Mouse (Mus musculus) MEL (cell line): Measurements from ENCODE around the gene Lpin1. TPM values are rescaled to one million over a fixed set of nuclear protein-coding genes. Genes with fewer than 3 reads are reported as not detected.

Experiments used
- DNase-seq: peaks from one replicate; pipeline ENCODE4 v3.0.0; 2011; ENCODE audit warnings: low read depth, low spot score
- H3K27ac ChIP-seq: 2 replicates; pipeline ENCODE4 v1.5.1; 2012; ENCODE audit warnings: low read depth, mild to moderate bottlenecking, control low read depth, low read length, moderate library complexity; ENCODE audit not compliant: control insufficient read depth
- H3K27me3 ChIP-seq, 2 experiments: fragments of 150-350 bp in 1 of 2; sonication (generic) in 1 of 2; 2 replicates each; pipeline ENCODE4 v1.6.1; 2012; ENCODE audit warnings: low read length in 2 of 2, mild to moderate bottlenecking in 2 of 2, improper control_type of control experiment in 1 of 2, moderate library complexity in 1 of 2; ENCODE audit not compliant: insufficient read depth in 2 of 2, control insufficient read depth in 1 of 2
- H3K36me3 ChIP-seq, 2 experiments: 2 replicates each; pipeline ENCODE4 v1.6.1; 2012 to 2014; ENCODE audit warnings: low read length in 2 of 2, improper control_type of control experiment in 1 of 2, inconsistent platforms in 1 of 2, mild to moderate bottlenecking in 1 of 2; ENCODE audit not compliant: insufficient read depth in 2 of 2, control insufficient read depth in 1 of 2
- H3K4me1 ChIP-seq, 2 experiments: fragments of 150-350 bp in 1 of 2; sonication (generic) in 1 of 2; 2 replicates each; pipeline ENCODE4 v1.6.1; 2012; ENCODE audit warnings: low read length in 2 of 2, improper control_type of control experiment in 1 of 2, mild to moderate bottlenecking in 1 of 2; ENCODE audit not compliant: insufficient read depth in 2 of 2, control insufficient read depth in 1 of 2
- H3K4me3 ChIP-seq, 2 experiments: fragments of 150-350 bp in 1 of 2; sonication (generic) in 1 of 2; 2 replicates each; pipeline ENCODE4 v1.5.1; 2012; ENCODE audit warnings: low read depth in 2 of 2, low read length in 2 of 2, mild to moderate bottlenecking in 2 of 2, moderate library complexity in 2 of 2, control low read depth in 1 of 2, improper control_type of control experiment in 1 of 2; ENCODE audit not compliant: control insufficient read depth in 1 of 2, insufficient read depth in 1 of 2
- H3K79me2 ChIP-seq: 2 replicates; pipeline ENCODE4 v1.6.1; 2012; ENCODE audit warnings: mild to moderate bottlenecking, low read length, moderate library complexity; ENCODE audit not compliant: control insufficient read depth, poor library complexity, insufficient read depth
- H3K9ac ChIP-seq: 2 replicates; pipeline ENCODE4 v1.6.1; 2012; ENCODE audit warnings: low read depth, mild to moderate bottlenecking, control low read depth, low read length, moderate library complexity; ENCODE audit not compliant: control insufficient read depth, poor library complexity, severe bottlenecking
- H3K9me3 ChIP-seq: fragments of 150-350 bp; sonication (generic); replicated peaks from 2 replicates; pipeline ENCODE4 v1.6.1; 2012; ENCODE audit warnings: mild to moderate bottlenecking, low read length, improper control_type of control experiment, moderate library complexity; ENCODE audit not compliant: insufficient read depth
- BHLHE40 ChIP-seq: IDR thresholded peaks from 2 replicates; pipeline ENCODE4 v1.6.1; 2012; ENCODE audit warnings: low read depth, mild to moderate bottlenecking, inconsistent platforms, low read length, improper control_type of control experiment, borderline replicate concordance
- CHD1 ChIP-seq: IDR thresholded peaks from 2 replicates; pipeline ENCODE4 v1.6.1; 2012; ENCODE audit warnings: low read depth, mild to moderate bottlenecking, inconsistent platforms, low read length, improper control_type of control experiment
- CTCF ChIP-seq, 3 experiments: IDR thresholded peaks in 2 of 3; conservative IDR thresholded peaks in 1 of 3; 2 replicates each; pipeline ENCODE4 v1.5.1; 2011 to 2012; ENCODE audit warnings: low read length in 3 of 3, low read depth in 2 of 3, mild to moderate bottlenecking in 2 of 3, improper control_type of control experiment in 1 of 3, inconsistent platforms in 1 of 3, mixed read lengths in 1 of 3, moderate library complexity in 1 of 3; ENCODE audit not compliant: control insufficient read depth in 1 of 3, insufficient read depth in 1 of 3, poor library complexity in 1 of 3, severe bottlenecking in 1 of 3
- ELF1 ChIP-seq: IDR thresholded peaks from 2 replicates; pipeline ENCODE4 v1.6.1; 2014; ENCODE audit warnings: low read depth, mild to moderate bottlenecking, inconsistent platforms, low read length, improper control_type of control experiment, moderate library complexity
- EP300 ChIP-seq, 2 experiments: IDR thresholded peaks; 2 replicates each; pipeline ENCODE4 v1.6.1; 2011; ENCODE audit warnings: improper control_type of control experiment in 2 of 2, low read length in 2 of 2, low read depth in 1 of 2, mild to moderate bottlenecking in 1 of 2
- ETS1 ChIP-seq: IDR thresholded peaks from 2 replicates; pipeline ENCODE4 v1.6.1; 2012; ENCODE audit warnings: low read depth, mild to moderate bottlenecking, inconsistent platforms, low read length, improper control_type of control experiment, moderate library complexity
- GABPA ChIP-seq: IDR thresholded peaks from 2 replicates; pipeline ENCODE4 v1.6.1; 2012; ENCODE audit warnings: low read depth, mild to moderate bottlenecking, inconsistent platforms, low read length, improper control_type of control experiment, moderate library complexity
- JUND ChIP-seq: IDR thresholded peaks from 2 replicates; pipeline ENCODE4 v1.6.1; 2011; ENCODE audit warnings: low read depth, mild to moderate bottlenecking, improper control_type of control experiment, low read length
- MAFK ChIP-seq: IDR thresholded peaks from 2 replicates; pipeline ENCODE4 v1.6.1; 2011; ENCODE audit warnings: low read depth, mild to moderate bottlenecking, low read length, improper control_type of control experiment, borderline replicate concordance
- MAX ChIP-seq: IDR thresholded peaks from 2 replicates; pipeline ENCODE4 v1.6.1; 2011; ENCODE audit warnings: low read length, improper control_type of control experiment
- MEF2A ChIP-seq: IDR thresholded peaks from 2 replicates; pipeline ENCODE4 v1.6.1; 2014; ENCODE audit warnings: low read depth, mild to moderate bottlenecking, inconsistent platforms, low read length, improper control_type of control experiment; ENCODE audit not compliant: poor library complexity, insufficient replicate concordance, severe bottlenecking; ENCODE audit errors: extremely low read depth
- MXI1 ChIP-seq: IDR thresholded peaks from 2 replicates; pipeline ENCODE4 v1.6.1; 2011; ENCODE audit warnings: mild to moderate bottlenecking, low read depth, low read length, improper control_type of control experiment
- MYB ChIP-seq: IDR thresholded peaks from 2 replicates; pipeline ENCODE4 v1.6.1; 2011; ENCODE audit warnings: mild to moderate bottlenecking, low read depth, low read length, improper control_type of control experiment
- MYC ChIP-seq: IDR thresholded peaks from 2 replicates; pipeline ENCODE4 v1.6.1; 2011; ENCODE audit warnings: low read depth, mild to moderate bottlenecking, low read length, improper control_type of control experiment, moderate library complexity
- NRF1 ChIP-seq: IDR thresholded peaks from 2 replicates; pipeline ENCODE4 v1.6.1; 2014; ENCODE audit warnings: low read depth, mild to moderate bottlenecking, inconsistent platforms, low read length, improper control_type of control experiment, moderate library complexity; ENCODE audit not compliant: poor library complexity, insufficient read depth, severe bottlenecking
- POLR2A ChIP-seq, 2 experiments: IDR thresholded peaks; 2 replicates each; pipeline ENCODE4 v1.6.1; 2011 to 2012; ENCODE audit warnings: low read length in 2 of 2, mild to moderate bottlenecking in 2 of 2, control low read depth in 1 of 2, improper control_type of control experiment in 1 of 2, low read depth in 1 of 2, moderate library complexity in 1 of 2; ENCODE audit not compliant: control insufficient read depth in 1 of 2, insufficient read depth in 1 of 2, poor library complexity in 1 of 2
- RAD21 ChIP-seq: IDR thresholded peaks from 2 replicates; pipeline ENCODE4 v1.6.1; 2011; ENCODE audit warnings: mild to moderate bottlenecking, low read depth, low read length, improper control_type of control experiment
- SMC3 ChIP-seq: IDR thresholded peaks from 2 replicates; pipeline ENCODE4 v1.6.1; 2011; ENCODE audit warnings: low read depth, low read length, improper control_type of control experiment
- TAL1 ChIP-seq: IDR thresholded peaks from 2 replicates; pipeline ENCODE4 v1.6.1; 2012; ENCODE audit warnings: mild to moderate bottlenecking, inconsistent platforms, low read length, moderate library complexity, mixed read lengths
- TBP ChIP-seq: IDR thresholded peaks from 2 replicates; pipeline ENCODE4 v1.8.0; 2011; ENCODE audit warnings: low read depth, low read length, improper control_type of control experiment
- TCF12 ChIP-seq: IDR thresholded peaks from 2 replicates; pipeline ENCODE4 v1.6.1; 2014; ENCODE audit warnings: low read depth, mild to moderate bottlenecking, inconsistent platforms, low read length, improper control_type of control experiment, moderate library complexity
- UBTF ChIP-seq: IDR thresholded peaks from 2 replicates; pipeline ENCODE4 v1.6.1; 2012; ENCODE audit warnings: low read depth, mild to moderate bottlenecking, inconsistent platforms, low read length, improper control_type of control experiment, moderate library complexity, borderline replicate concordance; ENCODE audit not compliant: insufficient read depth
- USF1 ChIP-seq: IDR thresholded peaks from 2 replicates; pipeline ENCODE4 v1.6.1; 2014; ENCODE audit warnings: low read depth, mild to moderate bottlenecking, inconsistent platforms, low read length, improper control_type of control experiment, moderate library complexity
- ZKSCAN1 ChIP-seq: IDR thresholded peaks from 2 replicates; pipeline ENCODE4 v1.6.1; 2012; ENCODE audit warnings: low read depth, mild to moderate bottlenecking, inconsistent platforms, low read length, improper control_type of control experiment, moderate library complexity
- ZNF384 ChIP-seq: IDR thresholded peaks from 2 replicates; pipeline ENCODE4 v1.6.1; 2012; ENCODE audit warnings: low read depth, mild to moderate bottlenecking, inconsistent platforms, low read length, improper control_type of control experiment
- polyA plus RNA-seq, 2 experiments: library from polyadenylated mRNA; stranded (reverse) in 1 of 2; unstranded in 1 of 2; fragments of >175 nt in 1 of 2; fragments of >200 nt in 1 of 2; gene quantifications; 2 replicates each; pipeline versions ENCODE4 v1.2.1 to v1.2.4; 2012; ENCODE audit warnings: low replicate concordance in 2 of 2, low read depth in 1 of 2; ENCODE audit not compliant: insufficient read length in 2 of 2, insufficient read depth in 1 of 2, missing spikeins in 1 of 2
- total RNA-seq: library from RNA; depleted of rRNA; stranded (reverse); fragments of 300-350 nt; gene quantifications from 2 replicates; pipeline ENCODE4 v1.2.3, GENCODE M21; 2012

Gene Lpin1
- total and polyA plus RNA-seq, 3 experiments = 1.2 to 3.9 TPM; not detected in 1

- DNase-seq = no peak
- no peak overlapping the region for H3K4me3 ChIP-seq
- H3K36me3 ChIP-seq = no peaks in the 10 kb centered on the region
- H3K9me3 ChIP-seq = no peaks in the 10 kb centered on the region
- no peaks in the 10 kb centered on the region for H3K27me3 ChIP-seq
- no peaks in the 10 kb centered on the region for H3K4me1 ChIP-seq
- H3K79me2 ChIP-seq = no peaks in the 10 kb centered on the region
- no peak overlapping the region for H3K27ac ChIP-seq
- H3K9ac ChIP-seq = no peak overlapping the region
- TF ChIP-seq USF1 = no peak
- TF ChIP-seq SMC3 = no peak
- TF ChIP-seq TAL1 = no peak
- no peak for TF ChIP-seq ZNF384
- no peak for TF ChIP-seq POLR2A (IDR thresholded peaks at IDR 0.05; ENCODE audit: control insufficient read depth in 1 of 2, insufficient read depth in 1 of 2, low read depth in 1 of 2, low read length in 2 of 2, poor library complexity in 1 of 2)
- TF ChIP-seq MYB = no peak
- no peak for TF ChIP-seq MAFK
- TF ChIP-seq RAD21 = no peak
- no peak for TF ChIP-seq MXI1
- TF ChIP-seq TBP = no peak
- no peak for TF ChIP-seq BHLHE40
- no peak for TF ChIP-seq CHD1
- no peak for TF ChIP-seq ZKSCAN1
- TF ChIP-seq MEF2A = no peak
- no peak for TF ChIP-seq MAX
- TF ChIP-seq MYC = no peak
- TF ChIP-seq CTCF (IDR thresholded peaks at IDR 0.05 in 2 of 3, conservative IDR thresholded peaks at IDR 0.05 in 1 of 3; ENCODE audit: control insufficient read depth in 1 of 3, insufficient read depth in 1 of 3, low read depth in 2 of 3, low read length in 3 of 3, poor library complexity in 1 of 3, severe bottlenecking in 1 of 3) = no peak
- TF ChIP-seq TCF12 = no peak
These were observed 56.6 kb downstream of the Lpin1 start for GRCm38 (mm10) chr12:16554171-16554570.

- Histone ChIP-seq H3K36me3 (no peaks in the 10 kb centered on the region), H3K27ac (no peak overlapping the region), H3K4me1 (no peaks in the 10 kb centered on the region), H3K9ac (no peak overlapping the region)
- no peak for DNase-seq
- no peak for TF ChIP-seq ETS1
- no peak for TF ChIP-seq ELF1
- no peak for TF ChIP-seq RAD21
- no peak for TF ChIP-seq EP300 (IDR thresholded peaks at IDR 0.05; ENCODE audit: low read depth in 1 of 2, low read length in 2 of 2)
- TF ChIP-seq GABPA = no peak
- TF ChIP-seq UBTF = no peak
- no peak for TF ChIP-seq NRF1
- no peak for TF ChIP-seq JUND
- no peak for TF ChIP-seq MYB
- TF ChIP-seq SMC3 = no peak
- no peak for TF ChIP-seq CTCF (IDR thresholded peaks at IDR 0.05 in 2 of 3, conservative IDR thresholded peaks at IDR 0.05 in 1 of 3; ENCODE audit: control insufficient read depth in 1 of 3, insufficient read depth in 1 of 3, low read depth in 2 of 3, low read length in 3 of 3, poor library complexity in 1 of 3, severe bottlenecking in 1 of 3)
- no peak for TF ChIP-seq BHLHE40
- no peak for TF ChIP-seq TAL1
- TF ChIP-seq, all 39 proteins: peak for 0
- Histone ChIP-seq H3K4me3 (no peak overlapping the region), H3K79me2 (no peaks in the 10 kb centered on the region), H3K27me3 (no peaks in the 10 kb centered on the region), H3K9me3 (no peaks in the 10 kb centered on the region)
These were observed 58.5 kb downstream of the Lpin1 start for GRCm38 (mm10) chr12:16552108-16552771.
